Mouse (Mus musculus): ENCODE measurements around the gene Wbp1l.

GRCm38 (mm10) chr19:46672766-46673418 lies 74.0 kb downstream of the Wbp1l start, which contains the start of gene Cyp17a1:
- TF ChIP-seq EP300 (optimal IDR thresholded peaks at IDR 0.05) = no peak
- no peak for TF ChIP-seq CTCF (IDR thresholded peaks at IDR 0.05; ENCODE audit: low read depth)
